7 mouse cellular contexts compared by ENCODE assay signal in the genomic region with DNA sequence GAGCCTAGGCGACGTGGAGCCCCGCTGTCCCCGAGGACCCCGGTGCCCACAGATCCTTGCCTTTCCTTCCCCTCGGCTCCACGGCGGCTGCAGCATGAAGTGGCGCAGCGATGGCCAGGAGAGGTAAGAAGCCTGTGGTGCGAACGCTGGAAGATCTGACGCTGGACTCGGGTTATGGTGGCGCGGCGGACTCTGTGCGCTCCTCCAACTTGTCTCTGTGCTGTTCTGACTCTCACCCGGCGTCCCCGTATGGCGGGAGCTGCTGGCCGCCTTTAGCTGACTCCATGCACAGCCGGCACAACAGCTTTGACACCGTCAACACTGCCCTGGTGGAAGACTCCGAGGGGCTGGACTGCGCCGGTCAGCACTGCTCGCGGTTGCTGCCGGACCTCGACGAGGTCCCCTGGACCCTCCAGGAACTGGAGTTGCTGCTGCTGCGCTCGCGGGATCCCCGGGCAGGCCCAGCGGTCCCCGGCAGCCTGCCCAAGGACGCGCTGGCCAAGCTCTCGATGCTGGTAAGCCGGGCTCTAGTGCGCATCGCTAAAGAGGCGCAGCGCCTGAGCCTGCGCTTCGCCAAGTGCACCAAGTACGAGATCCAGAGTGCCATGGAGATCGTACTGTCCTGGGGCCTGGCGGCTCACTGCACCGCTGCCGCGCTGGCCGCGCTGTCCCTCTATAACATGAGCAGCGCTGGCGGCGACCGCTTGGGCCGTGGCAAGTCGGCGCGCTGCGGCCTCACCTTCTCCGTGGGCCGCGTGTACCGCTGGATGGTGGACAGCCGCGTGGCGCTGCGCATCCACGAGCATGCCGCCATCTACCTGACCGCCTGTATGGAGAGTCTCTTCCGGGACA. TPM values are rescaled to one million over a fixed set of nuclear protein-coding genes. Genes with fewer than 3 reads are reported as not detected.
DNase-seq lines count a peak whose midpoint lies in the region; ATAC-seq lines count a peak whose summit lies in the region.

No protein-coding gene starts in this region.

- H3K4me1 ChIP-seq in hindbrain, embryonic 11.5 days (replicated peaks; ENCODE audit: control insufficient read depth, insufficient read depth, low read length): peaks cover 3% of the 10 kb centered on the region; the same call in 1 of the 2 replicates

- peak; percentile 73 to 87 for DNase-seq in adrenal gland, adult (ENCODE audit: inconsistent age in 2 of 2, low spot score in 1 of 2)
- DNase-seq in cerebellum, adult 9-10 months: peak; percentile 32
- DNase-seq in frontal cortex, postnatal 14 days (ENCODE audit: low spot score in 2 of 2): peak; percentile 13 to 20
- peak; percentile 74 for DNase-seq in hindbrain, embryonic 11.5 days (ENCODE audit: low spot score)
- DNase-seq in left cerebral cortex, adult 11 months (ENCODE audit: low spot score): peak; percentile 14
- peak; percentile 25 for DNase-seq in right cerebral cortex, adult 18-20 months

- WGBS in hindbrain, embryonic 11.5 days: under 1% methylated on average over 74 of the region's 78 CpGs

- no peaks in the 10 kb centered on the region for H3K36me3 ChIP-seq in hindbrain, embryonic 11.5 days (ENCODE audit: control insufficient read depth, insufficient read depth, low read length)

- peak overlapping the region; percentile 49 for H3K4me3 ChIP-seq in hindbrain, embryonic 11.5 days (ENCODE audit: low read depth, low read length)

- peak overlapping the region; percentile 99 for H3K4me2 ChIP-seq in hindbrain, embryonic 11.5 days (replicated peaks; ENCODE audit: low read depth, low read length)

- peak; percentile 29 for ATAC-seq in hindbrain, embryonic 11.5 days (ENCODE audit: low FRiP score)
- ATAC-seq in megakaryocyte, adult 5-6 weeks (ENCODE audit: poor library complexity, severe bottlenecking): peak; percentile 11

- H3K27me3 ChIP-seq in hindbrain, embryonic 11.5 days (ENCODE audit: control insufficient read depth, insufficient read depth, low read length): peaks cover 2% of the 10 kb centered on the region; the same call in 1 of the 2 replicates

- peak overlapping the region; percentile 63 for H3K9ac ChIP-seq in hindbrain, embryonic 11.5 days (ENCODE audit: low read depth, low read length)

- H3K27ac ChIP-seq in hindbrain, embryonic 11.5 days (ENCODE audit: low read depth, low read length): no peak overlapping the region; the same call in 1 of the 2 replicates

- no peaks in the 10 kb centered on the region for H3K9me3 ChIP-seq in hindbrain, embryonic 11.5 days (ENCODE audit: control insufficient read depth, low read length)

RNA-seq across cellular contexts. Expression of a gene that starts 0.8 kb away (rescaled TPM):
- 8.2 and 8.3 TPM in 2 replicates for polyA plus RNA-seq in hindbrain, embryonic 11.5 days (2014; fragmentation: Nextera tagmentation; extraction: Ambion mirVana)
- 0.67 and 2.7 TPM in 2 replicates for total RNA-seq in megakaryocyte, adult 5-6 weeks (2015)
- 0.37 and 0.40 TPM in 2 replicates for total RNA-seq in megakaryocyte, adult 5-6 weeks (2017)

Comparison
In these comparisons a context has a peak if more than half of its experiments do, and no peak if none do; other contexts are left out.
1. DNase-seq: peak in every context shown above with its lines; median percentile 80 in adrenal gland, adult; 74 in hindbrain, embryonic 11.5 days; 32 in cerebellum, adult 9-10 months; 25 in right cerebral cortex, adult 18-20 months; 16 in frontal cortex, postnatal 14 days; 14 in left cerebral cortex, adult 11 months.